Mouse (Mus musculus) layer of hippocampus, adult 11-12 months (tissue): Measurements from ENCODE around the gene St6galnac5.

Source experiments
- DNase-seq: peaks from one replicate; pipeline ENCODE4 v3.0.0; 2022; ENCODE audit warnings: low spot score

St6galnac5 gene

DNA sequence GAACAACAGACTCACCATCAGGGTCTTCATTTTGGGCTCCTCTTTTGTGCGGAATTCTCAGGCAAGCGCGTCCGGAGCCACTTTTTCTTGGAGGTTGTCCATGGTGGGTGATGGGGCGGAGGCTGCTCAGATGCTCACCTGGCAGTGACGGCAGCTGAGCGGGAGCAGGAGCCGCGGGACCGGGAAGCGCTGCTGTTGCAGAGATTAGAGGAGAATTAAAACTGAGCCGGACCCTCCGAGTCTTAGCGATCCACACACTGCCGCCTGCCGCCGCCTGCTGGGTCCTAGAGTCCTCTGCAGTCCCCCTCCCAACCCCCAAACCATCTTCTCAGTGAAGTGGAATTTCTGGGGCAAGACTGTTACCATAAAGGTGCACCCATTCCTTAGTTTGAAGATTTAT lies at the start of gene St6galnac5:
Gene St6galnac5 (minus strand): TSS at position 259 of the 400 bp plus-strand sequence.
- DNase-seq: peak; percentile 62

DNA sequence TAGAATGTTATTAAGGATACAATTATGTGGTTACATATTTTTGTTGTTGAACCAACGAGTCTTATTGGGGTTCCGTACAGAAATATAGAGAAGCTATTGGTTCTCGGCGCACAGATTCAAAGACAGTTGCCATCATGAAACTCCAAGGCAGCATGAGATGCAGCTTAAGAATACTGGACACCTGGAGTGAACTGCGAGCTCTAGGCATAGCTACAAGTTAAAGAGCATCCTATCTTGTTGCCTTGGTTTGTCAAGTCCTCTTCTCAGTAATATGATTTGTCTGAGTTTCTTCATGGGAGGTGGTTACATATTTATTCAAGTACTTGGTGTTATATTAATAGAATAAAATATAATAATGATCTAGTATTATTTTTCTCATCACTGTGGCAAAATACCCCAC lies 48.7 kb upstream of the St6galnac5 start:
- no peak for DNase-seq

DNA sequence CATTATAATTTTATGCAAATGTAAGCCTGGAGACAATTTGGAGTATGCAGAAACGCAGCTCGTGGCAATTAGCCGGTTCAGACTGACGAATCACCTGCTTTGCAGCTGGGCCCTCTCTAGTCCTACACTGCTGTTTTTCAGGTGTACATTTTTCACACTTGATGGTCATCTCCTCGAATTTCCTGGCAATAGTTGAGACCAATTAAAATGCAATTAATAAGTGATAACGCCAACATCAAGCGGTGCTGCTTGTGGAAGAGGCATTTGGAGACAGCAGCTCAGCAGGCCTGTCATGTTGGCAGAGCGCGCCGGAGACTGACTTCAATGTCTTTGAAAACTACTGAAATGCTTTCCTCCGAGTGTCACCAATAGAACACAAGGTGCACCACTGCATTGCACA lies 42.0 kb upstream of the St6galnac5 start:
- no peak for DNase-seq

DNA sequence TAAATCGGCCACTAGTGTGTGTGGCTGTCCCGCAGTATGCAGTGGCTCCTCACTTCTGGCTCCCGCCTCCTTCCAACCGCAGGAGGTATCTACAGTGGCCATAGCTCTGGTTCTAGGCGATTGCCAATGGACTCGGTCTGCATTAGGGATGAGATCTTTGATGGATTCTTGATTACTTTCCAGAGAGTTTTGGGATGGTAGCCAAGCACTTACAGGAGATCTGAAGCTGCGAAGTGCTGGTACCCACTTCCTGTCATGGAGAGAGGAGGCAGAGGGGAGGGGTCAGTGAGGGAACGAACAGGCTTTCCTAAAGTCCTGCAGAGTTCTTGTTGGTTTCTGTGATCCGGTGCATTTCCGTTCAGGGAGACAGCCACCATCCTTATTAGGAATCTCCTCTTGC lies 36.0 kb upstream of the St6galnac5 start:
- no peak for DNase-seq

DNA sequence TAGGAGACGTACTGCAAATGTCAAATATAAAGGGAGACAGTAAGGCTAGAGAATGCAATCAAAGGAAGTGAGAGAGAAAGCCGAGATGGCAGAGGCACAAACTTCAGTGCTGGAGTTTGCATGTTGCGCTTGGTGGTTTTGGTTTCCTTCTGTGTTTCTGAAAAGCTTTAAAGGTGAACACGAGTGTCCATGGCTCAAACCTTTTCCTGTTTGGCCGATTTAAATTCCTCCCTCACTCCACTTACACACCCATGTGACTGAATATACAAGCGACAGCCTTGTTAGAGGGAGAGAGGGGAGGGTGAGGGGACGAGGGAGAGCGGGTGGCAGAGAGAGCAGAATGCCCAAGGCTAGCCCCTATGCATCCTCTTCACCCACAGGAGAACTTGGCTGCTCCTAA lies 34.3 kb upstream of the St6galnac5 start:
- no peak for DNase-seq

DNA sequence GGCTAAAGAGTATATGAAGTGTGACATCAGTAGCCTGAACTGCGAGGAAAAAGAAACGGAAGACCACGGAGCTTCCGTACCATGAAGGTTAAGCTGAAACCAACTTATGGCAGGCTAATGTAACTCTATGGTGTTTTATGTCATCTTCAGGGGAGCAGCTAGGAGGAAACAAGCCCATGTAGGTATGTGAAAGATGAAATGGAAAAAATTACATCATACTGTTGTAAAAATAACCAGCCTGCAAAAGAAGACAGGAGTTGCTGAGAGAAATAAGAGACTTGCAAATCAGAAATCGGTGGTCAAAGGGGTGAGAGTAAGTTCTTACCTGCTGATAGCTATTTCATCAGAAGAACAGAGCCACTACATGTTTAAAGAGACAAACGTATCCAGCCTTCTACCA lies 24.8 kb upstream of the St6galnac5 start:
- DNase-seq: no peak

DNA sequence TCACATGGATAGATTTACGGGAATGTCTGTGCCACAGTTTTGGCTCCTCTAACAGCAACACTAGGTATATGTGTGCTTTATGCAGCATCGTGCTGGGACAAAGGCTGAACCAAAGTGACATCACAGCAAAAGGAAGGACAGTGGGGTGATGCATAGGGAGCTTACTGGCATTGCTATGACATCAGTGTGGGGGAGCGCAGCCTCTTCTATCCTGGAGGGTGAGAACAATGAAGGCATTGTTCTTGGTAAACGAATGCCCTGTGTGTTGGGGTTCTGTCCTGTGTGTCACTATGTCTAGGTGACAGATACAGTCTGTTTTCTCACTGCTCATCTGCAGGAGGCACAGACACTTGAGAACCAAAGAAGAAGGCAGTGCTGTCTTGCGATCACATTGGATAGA lies 16.9 kb upstream of the St6galnac5 start:
- DNase-seq: no peak

DNA sequence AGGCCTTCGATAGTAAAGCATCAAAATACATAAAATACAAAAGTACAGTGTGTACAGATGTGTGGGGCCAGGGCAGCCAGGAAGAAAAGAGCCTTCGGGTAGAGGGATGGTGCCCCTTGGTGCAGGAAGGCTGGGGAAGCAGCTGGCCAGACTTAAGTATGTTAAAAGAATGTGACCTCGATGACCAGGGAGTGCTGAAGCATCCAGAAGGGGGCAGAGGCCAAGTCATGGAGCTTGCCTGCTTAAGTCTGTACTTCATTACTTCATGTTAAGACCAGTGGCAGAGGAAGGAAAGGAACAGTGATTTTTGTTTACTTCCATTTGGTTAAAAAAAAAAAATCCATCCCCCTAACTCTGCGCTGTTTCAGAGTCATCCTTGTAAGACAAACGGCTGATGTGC lies 16.1 kb upstream of the St6galnac5 start:
- DNase-seq: no peak

DNA sequence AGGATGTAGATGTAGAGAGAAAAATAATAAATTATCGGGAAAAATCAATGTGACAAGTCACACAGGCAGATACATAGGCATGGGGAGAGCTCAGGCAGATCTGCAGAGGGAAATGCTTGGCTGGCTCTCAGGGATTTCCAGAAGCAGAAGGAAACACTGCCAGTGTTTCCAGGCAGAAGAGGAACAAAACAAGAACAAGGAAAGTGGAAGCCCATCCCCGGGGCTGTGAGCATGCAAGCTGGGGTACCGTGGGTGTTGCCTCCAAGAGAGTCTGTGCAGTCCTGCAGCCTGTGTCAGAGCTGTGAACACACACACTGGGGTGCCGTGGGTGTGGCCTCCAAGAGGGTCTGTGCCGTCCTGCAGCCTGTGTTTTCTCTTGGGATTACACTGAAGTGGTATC lies 11.6 kb upstream of the St6galnac5 start:
- DNase-seq: peak; percentile 59

DNA sequence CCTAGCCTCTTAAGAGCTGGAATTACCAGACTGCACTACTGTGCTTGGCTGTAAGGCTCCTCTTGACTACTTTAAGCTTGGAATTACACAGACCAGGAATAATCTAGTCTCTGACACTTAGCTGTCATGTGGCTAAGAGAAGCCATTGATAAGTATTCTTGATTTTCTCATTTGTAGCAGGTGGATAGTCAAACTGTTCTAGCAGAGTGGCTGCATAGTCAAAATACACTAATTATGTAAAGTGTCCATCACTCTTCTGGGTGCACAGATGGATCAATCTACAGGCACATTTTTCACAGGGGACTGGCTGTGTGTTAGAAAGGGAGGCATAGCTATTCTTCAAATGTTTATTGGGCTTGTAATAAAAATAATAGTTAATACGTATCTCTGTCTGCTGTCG lies 8.7 kb upstream of the St6galnac5 start:
- DNase-seq: no peak

DNA sequence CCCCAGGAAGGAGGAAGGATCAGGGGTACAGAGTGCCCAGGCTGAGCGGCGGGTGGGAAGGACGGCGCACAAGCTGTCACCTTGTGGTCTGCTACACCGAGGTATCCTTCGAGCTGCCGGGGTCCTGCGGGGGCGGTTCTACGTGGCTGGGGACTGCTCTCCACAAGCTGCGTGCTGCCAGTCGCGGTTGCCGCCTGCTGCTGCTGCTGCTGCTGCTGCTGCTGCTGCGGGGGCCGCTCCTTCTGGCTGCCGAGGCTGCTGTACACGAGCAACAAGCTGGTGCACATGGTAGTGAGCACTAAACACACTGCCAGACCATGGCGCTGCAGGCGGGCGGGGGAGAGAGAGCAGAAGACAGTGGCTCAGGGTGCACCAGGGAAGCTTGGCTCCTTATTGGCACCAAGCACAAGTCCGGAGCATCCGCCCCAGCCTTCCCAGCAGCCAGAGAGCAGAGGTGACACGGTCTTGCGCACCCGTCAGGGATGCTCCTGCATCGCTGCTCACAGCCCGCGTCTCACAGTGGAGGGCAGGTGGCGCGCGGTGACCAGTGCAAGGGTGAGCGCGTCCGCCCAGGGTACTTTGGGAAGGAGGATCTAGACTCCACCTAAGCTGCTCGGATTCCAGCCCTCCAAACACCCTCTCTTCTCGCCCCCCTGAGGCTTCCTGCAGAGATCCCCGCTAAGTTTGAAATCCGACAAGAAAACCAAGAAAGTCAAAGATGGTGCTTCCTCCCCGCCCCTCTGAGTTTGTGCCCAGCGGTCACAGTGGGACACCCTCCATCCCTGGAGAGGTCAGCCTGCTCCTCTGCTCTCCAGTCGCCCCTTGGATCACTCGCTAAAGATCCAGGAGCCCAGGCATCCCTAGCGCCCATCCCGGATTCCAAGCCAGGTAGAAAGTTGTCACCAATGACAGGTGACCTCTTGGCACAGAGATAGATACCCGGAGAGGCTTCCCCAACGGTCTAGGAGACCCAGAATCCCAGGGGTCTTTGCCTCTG lies 770 bp downstream of the St6galnac5 start:
- DNase-seq: peak; percentile 61

DNA sequence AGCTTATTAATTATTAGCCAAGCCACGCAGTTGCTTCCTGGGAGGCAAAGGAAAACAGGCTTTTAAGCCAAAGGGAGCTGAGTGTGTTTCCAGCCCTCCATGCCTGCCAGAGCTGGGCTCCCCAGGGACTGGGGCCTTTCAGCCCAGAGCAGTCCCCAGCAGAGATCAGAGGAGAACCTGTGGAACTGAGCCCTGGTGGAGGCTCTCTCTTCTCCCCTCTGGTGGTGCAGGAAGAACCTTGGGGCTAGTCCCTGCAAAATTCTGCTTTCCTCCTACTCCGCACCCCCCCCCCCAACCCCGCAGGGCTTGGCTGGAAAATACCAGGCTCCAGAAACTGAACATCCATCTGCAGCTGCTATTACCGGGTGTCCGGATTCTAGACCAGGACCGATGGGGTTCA lies 1.6 kb downstream of the St6galnac5 start:
- peak; percentile 39 for DNase-seq

DNA sequence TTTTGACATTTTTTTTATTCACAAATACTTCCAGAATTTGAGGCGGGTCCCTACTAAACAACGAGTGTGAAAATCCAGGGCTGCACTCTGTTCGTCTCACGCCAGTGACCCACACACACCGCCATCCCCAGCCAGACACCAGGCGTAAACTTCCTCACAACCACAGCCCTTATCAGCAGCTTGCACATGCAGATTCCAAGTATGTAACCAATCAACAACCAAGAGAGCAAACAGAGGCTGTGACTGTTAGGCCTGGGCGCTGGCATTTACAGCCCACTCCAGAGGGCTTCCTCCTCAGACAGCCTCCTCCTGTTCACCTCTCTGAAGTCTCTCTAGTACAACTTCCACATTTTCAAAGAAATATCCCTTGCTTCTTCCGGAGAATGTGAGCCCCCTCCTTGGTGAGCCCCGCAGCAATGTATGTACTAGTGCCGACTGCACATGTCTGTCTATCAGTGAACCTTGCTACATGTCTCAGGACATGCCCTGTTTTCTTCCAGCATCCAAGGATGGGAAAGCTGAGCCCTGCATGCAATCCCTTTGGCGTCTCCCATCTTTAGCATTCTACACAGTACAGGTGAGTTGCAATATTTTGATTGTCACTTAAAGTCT lies 2.5 kb downstream of the St6galnac5 start:
- no peak for DNase-seq

DNA sequence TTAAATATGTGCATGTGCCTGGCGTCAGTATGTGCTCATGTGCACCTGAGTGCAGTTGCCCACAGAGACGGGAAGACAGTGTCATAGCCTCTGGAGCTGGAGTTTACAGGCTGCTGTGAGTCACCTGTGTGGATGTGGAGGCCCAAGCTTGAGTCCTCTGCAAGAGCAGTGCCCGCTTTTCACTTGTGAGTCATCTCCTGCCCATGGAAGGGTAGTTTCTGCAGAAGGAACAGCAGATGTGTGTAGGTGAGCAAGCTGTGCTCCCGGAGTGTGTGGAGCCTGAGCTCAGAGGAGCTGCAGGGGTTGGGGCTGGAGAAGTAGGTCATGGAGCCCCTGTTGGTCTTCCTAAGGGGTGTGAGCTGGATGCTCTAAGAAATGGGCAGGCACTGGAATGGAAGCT lies 10.7 kb downstream of the St6galnac5 start:
- DNase-seq: peak; percentile 62

DNA sequence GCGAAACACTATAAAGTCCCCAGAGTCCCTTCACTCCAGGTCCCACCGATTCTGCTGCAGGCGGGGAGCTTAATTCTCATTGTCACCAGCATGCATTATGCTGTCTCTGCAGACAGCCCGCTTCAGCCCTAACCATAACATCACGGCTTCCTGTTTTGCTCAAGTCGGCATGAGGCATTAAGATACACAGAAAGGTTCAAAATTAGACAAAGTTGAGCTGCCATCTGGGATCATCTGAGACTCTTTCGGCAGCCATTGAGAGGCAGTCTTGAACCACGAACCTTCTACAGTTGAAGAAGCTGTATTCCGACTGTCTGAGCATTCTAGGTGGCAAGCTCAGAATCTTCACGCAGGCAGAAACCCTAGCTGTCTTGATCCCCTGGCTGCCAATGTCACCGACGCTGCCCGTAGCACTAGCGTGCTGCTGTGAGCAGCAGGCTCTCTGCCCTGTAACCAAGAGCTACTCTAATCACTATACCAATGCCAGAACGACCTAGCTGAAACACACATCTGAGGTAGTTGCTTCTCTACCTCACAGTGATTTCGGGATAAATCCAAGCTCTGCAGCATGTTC lies 12.2 kb downstream of the St6galnac5 start:
- no peak for DNase-seq

DNA sequence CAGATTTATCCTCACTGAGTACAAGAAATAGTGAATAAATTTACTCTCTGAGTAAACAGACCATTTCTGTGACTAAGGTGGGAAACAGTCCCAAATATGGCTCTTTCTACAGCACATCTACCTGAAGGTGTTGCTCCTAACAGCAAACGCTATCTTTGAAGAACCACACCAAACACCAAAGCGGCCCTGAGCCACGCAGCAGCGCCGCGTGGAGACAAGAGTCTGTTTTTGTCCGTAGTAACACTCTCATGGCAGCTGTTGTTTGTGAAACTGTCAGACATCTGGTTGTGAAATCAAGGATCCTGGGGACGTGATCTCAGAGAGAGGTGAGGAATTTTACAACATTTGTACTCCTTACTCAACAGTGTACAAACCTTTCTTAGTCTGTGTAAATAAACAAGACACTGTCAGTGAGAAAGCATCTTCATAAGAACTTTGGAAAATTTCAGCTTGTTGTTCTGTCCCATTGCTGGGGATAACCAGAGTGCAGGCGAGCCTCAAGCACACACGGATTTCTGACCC lies 20.1 kb downstream of the St6galnac5 start:
- no peak for DNase-seq

DNA sequence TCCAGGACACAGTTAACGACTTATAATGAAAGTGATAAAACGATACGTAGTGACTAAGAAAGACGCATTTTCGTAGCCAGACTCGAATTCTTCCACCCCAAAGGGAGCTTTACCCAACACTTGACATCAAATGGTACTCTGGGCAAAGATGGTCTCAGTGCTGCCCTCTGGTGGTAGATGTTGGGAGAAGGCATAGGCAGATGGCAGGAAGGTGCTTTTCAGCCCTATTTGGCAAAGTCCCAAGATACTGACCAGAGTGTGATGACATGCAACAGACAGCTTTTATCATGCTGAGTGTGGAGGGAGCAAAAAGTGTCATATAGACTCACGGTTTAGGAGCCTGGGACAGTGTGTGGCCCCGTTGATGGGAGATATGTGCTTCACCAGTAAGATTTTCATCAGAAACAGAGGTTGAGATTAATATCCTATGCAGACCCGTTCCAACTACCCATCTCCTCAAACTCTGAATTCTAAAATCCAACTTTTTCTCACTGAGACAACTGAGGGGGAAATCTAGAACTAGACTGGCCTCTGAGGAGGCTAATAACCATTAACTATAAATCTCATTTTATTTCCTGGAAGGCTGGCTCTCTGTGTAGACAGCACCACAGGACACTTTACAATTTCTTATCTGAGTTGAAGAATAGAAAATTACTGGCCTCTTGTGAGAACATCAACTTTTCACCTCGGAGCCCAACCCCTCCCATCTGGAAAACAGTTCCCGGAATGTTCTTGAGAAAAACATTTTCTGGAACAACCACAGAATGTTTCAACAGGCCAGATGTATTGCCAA lies 23.5 kb downstream of the St6galnac5 start:
- DNase-seq: peak; percentile 75

DNA sequence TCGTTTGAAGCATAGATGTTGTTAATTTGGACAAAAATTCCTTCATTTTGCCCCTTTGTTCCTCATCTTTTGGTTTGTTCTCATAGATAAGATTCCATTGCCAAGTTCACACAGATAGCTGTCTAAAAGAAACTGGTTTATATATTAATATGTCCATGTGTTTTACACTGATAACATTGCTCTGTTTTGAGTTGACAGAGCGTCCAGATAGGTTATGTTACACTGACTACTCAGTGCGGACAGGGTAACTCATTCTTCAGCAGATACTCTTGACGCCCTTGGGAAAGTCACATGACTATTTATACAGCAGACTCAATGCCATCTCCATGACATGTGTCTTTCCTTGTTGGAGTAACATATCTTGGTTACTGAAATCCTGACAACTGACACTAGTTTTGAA lies 25.3 kb downstream of the St6galnac5 start:
- DNase-seq: no peak

DNA sequence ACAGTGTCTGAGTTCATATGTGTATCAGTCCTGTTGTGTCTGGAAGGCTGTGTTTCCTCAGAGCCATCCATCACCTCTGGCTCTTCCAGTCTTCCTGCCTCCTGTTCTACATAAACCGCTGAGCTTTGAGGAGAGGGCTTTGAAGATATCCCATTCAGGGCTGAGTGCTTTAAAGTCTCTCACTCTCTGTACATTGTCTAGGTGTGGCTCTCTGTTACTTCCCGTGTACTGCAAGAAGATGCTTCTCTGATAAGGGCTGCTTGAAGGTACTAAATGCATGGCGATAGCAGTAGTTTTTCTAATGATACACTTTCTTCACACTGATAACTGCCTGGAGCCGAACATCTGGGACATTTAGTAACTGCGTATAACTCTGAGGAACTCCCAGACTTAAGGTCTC lies 26.0 kb downstream of the St6galnac5 start:
- no peak for DNase-seq

DNA sequence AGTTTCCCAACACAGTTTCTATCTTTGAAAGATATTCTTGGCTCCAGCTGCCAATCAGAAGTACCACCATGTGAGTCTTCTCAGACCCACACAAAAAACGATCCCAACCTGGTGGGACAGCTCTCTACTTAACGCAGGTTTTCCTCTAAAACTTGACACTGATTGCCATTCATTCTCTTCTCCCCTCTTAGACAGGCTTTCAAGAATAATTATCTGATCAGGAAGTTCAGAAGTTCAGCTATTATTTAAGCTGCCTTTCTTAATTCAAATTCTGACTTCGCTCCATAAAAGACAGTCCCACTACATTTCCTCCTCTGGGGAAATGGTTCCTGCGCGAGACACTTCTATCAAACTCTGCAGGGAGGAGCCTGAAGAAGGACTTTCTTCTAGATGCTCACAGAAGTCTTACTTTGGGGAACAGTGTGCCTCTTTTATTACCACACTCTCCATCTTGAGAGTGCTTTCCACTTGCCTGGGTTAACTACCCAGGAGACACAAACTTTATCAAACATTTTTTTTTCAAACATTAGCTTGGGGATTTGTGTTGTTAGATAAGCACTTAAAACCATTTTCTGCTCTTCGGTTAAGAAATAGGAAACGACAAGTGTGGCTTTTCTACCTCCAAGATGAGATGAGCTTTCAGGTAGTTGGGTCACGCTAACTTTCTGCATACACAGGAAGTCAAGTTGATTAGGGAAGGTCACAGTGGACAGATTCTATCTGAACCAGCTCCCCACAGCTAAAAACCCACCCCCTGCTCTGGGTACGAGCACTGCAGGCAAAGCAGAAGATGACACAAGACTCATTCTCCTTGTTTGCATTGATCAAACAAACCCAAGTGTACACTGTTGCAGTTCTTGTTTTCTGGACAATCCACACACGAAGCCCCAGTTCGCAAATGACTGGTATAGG lies 30.2 kb downstream of the St6galnac5 start:
- DNase-seq: no peak

DNA sequence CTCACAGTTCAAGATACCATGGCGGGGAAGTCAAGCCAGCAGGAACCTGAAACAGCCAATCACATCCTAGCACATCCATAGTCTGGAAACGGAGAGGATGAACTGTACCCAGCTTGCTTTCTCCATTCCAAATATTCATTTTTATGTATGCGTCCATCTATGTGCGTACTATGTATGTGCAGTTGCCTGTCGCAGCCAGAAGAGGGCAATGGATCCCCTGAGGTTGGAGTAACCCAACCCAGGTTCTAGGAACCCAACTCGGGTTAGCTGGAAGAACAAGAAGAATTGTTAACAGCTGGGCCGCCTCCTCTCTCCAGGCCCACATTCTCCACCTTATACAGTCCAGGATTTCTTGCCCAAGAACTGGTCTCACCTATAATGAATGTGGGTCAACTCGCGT lies 31.1 kb downstream of the St6galnac5 start:
- no peak for DNase-seq
